Mouse (Mus musculus) gastrocnemius, postnatal 25 days (tissue): Measurements from ENCODE around the gene Csrp3. TPM values are rescaled to one million over a fixed set of nuclear protein-coding genes. Genes with fewer than 3 reads are reported as not detected.
A peak's percentile ranks its signal among the peaks of the same experiment; 100 is the strongest.

Source experiments
- DNase-seq: peaks from one replicate; pipeline ENCODE4 v3.0.0; 2022
- long read RNA-seq, 2 experiments: library from polyadenylated mRNA; stranded (forward); transcript quantifications; one replicate each; pipeline ENCODE4 v2.0.0; 2021
- total RNA-seq, 2 experiments: library from RNA; stranded (reverse); gene quantifications; 1 replicate in 1 of 2; 2 replicates in 1 of 2; pipeline ENCODE4 v1.2.3; 2021

Csrp3 gene
- 1,000 to 10,000 TPM in 1 of 2 experiments, 100 to 1,000 TPM in 1; 118 to 1,199 TPM for total RNA-seq
- long read RNA-seq, experiment 1, transcript Csrp3-201 (6 exons, 877 nt) = major isoform, 189 of 228 reads
- long read RNA-seq, experiment 1, partial matches to known transcripts = 30 of 228 reads
- long read RNA-seq, experiment 1, other reads (novel, unspliced or antisense) = 9 of 228 reads
- long read RNA-seq, experiment 2, transcript Csrp3-201 (6 exons, 877 nt) = major isoform, 531 of 617 reads
- long read RNA-seq, experiment 2, partial matches to known transcripts = 64 of 617 reads
- long read RNA-seq, experiment 2, other reads (novel, unspliced or antisense) = 22 of 617 reads

GRCm38 (mm10) chr7:48847820-48848650 is at the start of gene Csrp3:
TSS of gene Csrp3 (minus strand) at chr7:48848033.
- peak; percentile 15 for DNase-seq

GRCm38 (mm10) chr7:48896051-48896450 is 48.2 kb upstream of the Csrp3 start:
- no peak for DNase-seq

GRCm38 (mm10) chr7:48895475-48895874 is 47.6 kb upstream of the Csrp3 start:
- no peak for DNase-seq

GRCm38 (mm10) chr7:48894763-48895162 is 46.9 kb upstream of the Csrp3 start:
- DNase-seq = no peak

GRCm38 (mm10) chr7:48894152-48894551 is 46.3 kb upstream of the Csrp3 start:
- no peak for DNase-seq

GRCm38 (mm10) chr7:48893093-48893492 is 45.3 kb upstream of the Csrp3 start:
- DNase-seq = no peak

GRCm38 (mm10) chr7:48891029-48891428 is 43.2 kb upstream of the Csrp3 start:
- no peak for DNase-seq

- no peak for DNase-seq
These were observed 40.9 kb upstream of the Csrp3 start for GRCm38 (mm10) chr7:48888751-48889150.

- DNase-seq = no peak
These were observed 40.1 kb upstream of the Csrp3 start for GRCm38 (mm10) chr7:48887973-48888372.

- no peak for DNase-seq
These were observed 36.4 kb upstream of the Csrp3 start for GRCm38 (mm10) chr7:48884266-48884611.

GRCm38 (mm10) chr7:48883525-48884265 is 35.9 kb upstream of the Csrp3 start:
- DNase-seq = no peak

GRCm38 (mm10) chr7:48881971-48882609 is 34.3 kb upstream of the Csrp3 start:
- no peak for DNase-seq

- peak; percentile 67 for DNase-seq
These were observed 33.7 kb upstream of the Csrp3 start, which contains the start of gene E2f8 for GRCm38 (mm10) chr7:48881486-48881885. TSS of gene E2f8 (minus strand) at chr7:48881596.

- peak; percentile 96 for DNase-seq
These were observed 33.0 kb upstream of the Csrp3 start for GRCm38 (mm10) chr7:48880591-48881481.

- no peak for DNase-seq
These were observed 31.7 kb upstream of the Csrp3 start for GRCm38 (mm10) chr7:48879574-48879973.

GRCm38 (mm10) chr7:48877786-48878390 is 30.1 kb upstream of the Csrp3 start:
- no peak for DNase-seq

- no peak for DNase-seq
These were observed 28.7 kb upstream of the Csrp3 start for GRCm38 (mm10) chr7:48876526-48876925.

- no peak for DNase-seq
These were observed 27.3 kb upstream of the Csrp3 start for GRCm38 (mm10) chr7:48875096-48875495.

GRCm38 (mm10) chr7:48871292-48871691 is 23.5 kb upstream of the Csrp3 start:
- DNase-seq = no peak

- DNase-seq = no peak
These were observed 22.8 kb upstream of the Csrp3 start for GRCm38 (mm10) chr7:48870579-48871180.
